Mouse (Mus musculus) forebrain, embryonic 14.5 days (tissue): Measurements from ENCODE around the gene Abcd3. TPM values are rescaled to one million over a fixed set of nuclear protein-coding genes. Genes with fewer than 3 reads are reported as not detected.

Experiments
- ATAC-seq: fragments of 200-750 bp; cut with Nextera tagmentation; 2 replicates; pipeline ENCODE4 v1.8.0; 2017; ENCODE audit warnings: mild to moderate bottlenecking, moderate library complexity
- DNase-seq: peaks from one replicate; pipeline ENCODE4 v3.0.0-alpha.2; 2015; ENCODE audit warnings: low spot score
- H3K27ac ChIP-seq: fragments of 300-500 bp; sonication (generic); 2 replicates; pipeline ENCODE4 v1.5.1; 2014; ENCODE audit warnings: low read depth, mild to moderate bottlenecking, control low read depth, low read length, moderate library complexity
- H3K27me3 ChIP-seq: fragments of 300-500 bp; sonication (generic); replicated peaks from 2 replicates; pipeline ENCODE4 v1.6.1; 2014; ENCODE audit warnings: low read length, control low read depth, mixed read lengths; ENCODE audit not compliant: control insufficient read depth, insufficient read depth
- H3K36me3 ChIP-seq: fragments of 300-500 bp; sonication (generic); 2 replicates; pipeline ENCODE4 v1.6.1; 2014; ENCODE audit warnings: low read length, control low read depth; ENCODE audit not compliant: control insufficient read depth, insufficient read depth
- H3K4me1 ChIP-seq: fragments of 300-500 bp; sonication (generic); 2 replicates; pipeline ENCODE4 v1.6.1; 2014; ENCODE audit warnings: antibody characterized with exemption, low read length, control low read depth; ENCODE audit not compliant: control insufficient read depth, insufficient read depth
- H3K4me2 ChIP-seq: fragments of 300-500 bp; sonication (generic); 2 replicates; pipeline ENCODE4 v1.6.1; 2014; ENCODE audit warnings: mild to moderate bottlenecking, control low read depth, low read length
- H3K4me3 ChIP-seq: fragments of 300-500 bp; sonication (generic); 2 replicates; pipeline ENCODE4 v1.5.1; 2014; ENCODE audit warnings: low read depth, low read length, control low read depth
- H3K9ac ChIP-seq: fragments of 300-500 bp; sonication (generic); 2 replicates; pipeline ENCODE4 v1.6.1; 2014; ENCODE audit warnings: mild to moderate bottlenecking, low read length, control low read depth, moderate library complexity
- H3K9me3 ChIP-seq: fragments of 300-500 bp; sonication (generic); replicated peaks from 2 replicates; pipeline ENCODE4 v1.6.1; 2016; ENCODE audit warnings: low read length, control low read depth, mixed read lengths; ENCODE audit not compliant: control insufficient read depth
- WGBS: fragments of 180-500 bp; shearing (Covaris S2); extraction: QIAGEN DNeasy Blood & Tissue Kit; methylation state at CpG from one replicate; pipeline ENCODE4 v1.1.7; 2014; 5-methylcytosine and 5-hydroxymethylcytosine counted together
- polyA plus RNA-seq: library from polyadenylated mRNA; unstranded; fragments of >200 nt; fragmentation: Nextera tagmentation; extraction: Ambion mirVana; gene quantifications from 2 replicates; pipeline ENCODE4 v1.2.1, GENCODE M21; 2014

The Abcd3 gene
- polyA plus RNA-seq: 63.8 and 73.1 TPM in 2 replicates

DNA sequence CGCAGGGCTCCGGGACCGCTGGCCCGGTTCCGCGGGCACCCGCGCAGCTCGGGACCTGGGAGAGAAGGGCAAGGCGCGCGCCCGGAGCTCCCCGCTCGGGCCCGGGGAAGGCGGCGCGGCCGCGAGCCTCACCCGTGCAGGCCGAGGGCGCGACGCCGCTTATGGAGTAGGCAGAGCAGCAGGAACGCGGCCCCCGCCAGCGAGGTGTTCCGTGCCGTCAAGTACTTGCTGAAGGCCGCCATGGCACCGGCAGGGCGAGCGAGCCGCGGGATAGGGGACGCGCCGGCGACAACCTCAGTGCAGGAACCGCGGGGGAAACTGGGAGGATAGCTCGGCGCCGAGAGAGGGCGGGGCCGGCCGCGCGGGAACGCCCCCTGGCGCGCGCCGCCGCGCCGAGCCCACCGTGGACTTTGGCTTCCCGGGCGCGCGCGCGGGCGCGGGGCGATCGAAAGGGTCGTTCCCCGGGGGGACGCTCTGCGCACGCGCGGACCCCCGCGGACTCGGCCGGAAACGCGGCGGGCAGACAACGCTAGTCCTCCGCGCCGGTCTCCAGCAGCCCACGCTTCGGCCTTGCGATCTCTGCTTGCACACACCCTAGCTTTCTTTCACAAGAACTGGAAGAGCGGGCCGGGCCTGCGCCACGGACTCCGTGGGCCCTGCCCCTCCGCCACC lies at the start of gene Abcd3:
TSS of gene Abcd3 (minus strand) at position 426 of the 672 bp plus-strand sequence.
- Histone ChIP-seq H3K9ac (peak within 1 kb of the TSS; percentile 88), H3K4me2 (peak within 1 kb of the TSS; percentile 73), H3K36me3 (no peaks in the 10 kb centered on the region), H3K27ac (peak within 1 kb of the TSS; percentile 97), H3K4me3 (peak within 1 kb of the TSS; percentile 82), H3K9me3 (no peaks in the 10 kb centered on the region), H3K27me3 (no peaks in the 10 kb centered on the region), H3K4me1 (peaks cover 5% of the 10 kb centered on the region; the same call in 1 of the 2 replicates)
- DNase-seq (peak; percentile 96), ATAC-seq (peak; percentile 93)
- under 1% methylated on average over 78 of the region's 99 CpGs for WGBS

DNA sequence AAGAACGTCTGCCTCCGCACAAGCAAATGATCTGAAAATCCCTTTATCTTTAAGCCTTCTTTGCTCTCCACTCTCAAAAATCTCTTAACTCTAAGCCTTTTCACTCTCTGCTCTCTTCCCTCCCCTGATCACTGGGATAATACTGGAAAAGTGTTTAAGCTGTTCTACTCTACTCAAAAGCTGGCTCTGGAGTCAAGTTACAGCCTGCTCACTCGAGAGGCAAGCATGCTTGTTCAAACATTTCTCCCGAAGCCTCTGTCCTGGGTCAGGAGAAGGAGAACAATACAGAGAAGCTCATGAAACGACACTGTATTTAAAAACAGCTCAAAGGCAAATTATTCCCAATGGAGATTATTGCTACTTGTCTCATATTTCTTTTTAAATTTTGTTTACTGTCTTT lies 44.0 kb upstream of the Abcd3 start:
- Histone ChIP-seq H3K4me2 (no peak overlapping the region), H3K4me3 (no peak overlapping the region), H3K4me1 (no peaks in the 10 kb centered on the region), H3K27me3 (no peaks in the 10 kb centered on the region), H3K27ac (no peak overlapping the region), H3K9me3 (no peaks in the 10 kb centered on the region), H3K9ac (no peak overlapping the region), H3K36me3 (no peaks in the 10 kb centered on the region)
- ATAC-seq (no peak), DNase-seq (no peak)
- WGBS: 23% methylated on average over 5 of the region's 5 CpGs

DNA sequence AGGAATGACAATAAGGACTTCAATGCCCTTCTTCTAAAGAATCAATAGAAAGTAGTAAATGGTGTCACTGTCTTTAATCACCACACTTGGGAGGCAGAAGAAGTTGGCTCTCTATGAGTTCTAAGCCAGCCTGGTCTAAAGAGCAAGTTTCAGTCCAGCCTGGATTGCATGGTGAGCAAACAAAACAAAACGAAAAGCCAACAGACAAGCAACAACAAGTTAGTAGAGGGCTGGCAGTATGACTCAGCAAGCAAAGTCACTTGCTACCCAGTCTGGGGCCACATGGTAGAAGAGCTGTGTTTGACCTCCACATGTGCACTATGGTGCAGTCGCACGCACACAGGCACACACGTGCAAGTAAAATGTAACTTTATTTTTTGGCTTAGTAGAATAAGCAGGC lies 41.0 kb upstream of the Abcd3 start:
- Histone ChIP-seq H3K27me3 (no peaks in the 10 kb centered on the region), H3K9me3 (no peaks in the 10 kb centered on the region), H3K4me2 (no peak overlapping the region), H3K36me3 (no peaks in the 10 kb centered on the region), H3K4me1 (no peaks in the 10 kb centered on the region), H3K4me3 (no peak overlapping the region), H3K9ac (no peak overlapping the region), H3K27ac (no peak overlapping the region)
- ATAC-seq (no peak), DNase-seq (no peak)
- 93% methylated on average over 4 of the region's 4 CpGs for WGBS

DNA sequence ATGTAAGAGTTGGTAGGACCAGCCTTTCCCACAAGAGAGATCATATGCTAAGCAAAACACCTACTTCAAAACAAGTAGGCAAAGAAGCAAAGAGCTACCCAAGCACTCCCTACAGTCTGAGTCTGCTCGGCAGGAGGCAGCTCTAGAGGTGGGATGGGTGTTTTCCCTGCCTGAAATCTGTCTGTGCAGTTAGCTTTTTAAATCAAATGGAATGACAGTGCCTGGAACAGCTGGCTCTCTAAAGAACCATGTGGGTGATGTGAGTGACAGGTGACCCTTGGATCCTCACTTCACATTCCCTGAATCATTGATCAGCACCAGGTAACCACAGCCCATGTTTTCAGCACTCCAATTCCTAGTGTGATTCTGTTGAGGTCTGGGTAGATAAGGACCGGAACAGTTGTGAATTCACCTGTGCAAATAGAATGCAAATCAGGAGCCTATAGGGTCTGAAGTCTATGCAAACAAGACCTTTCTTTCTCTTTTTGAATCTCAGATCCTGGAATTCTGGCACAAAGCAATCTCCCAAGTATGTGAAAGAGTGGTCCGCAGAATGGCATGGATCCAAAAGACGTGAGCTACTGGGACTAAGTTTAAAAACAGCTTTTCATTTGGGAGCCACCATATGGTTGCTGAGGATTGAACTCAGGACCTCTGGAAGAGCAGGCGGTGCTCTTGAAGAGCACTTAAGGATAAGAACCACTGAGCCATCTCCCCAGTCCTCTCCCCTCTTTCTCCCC lies 38.8 kb upstream of the Abcd3 start:
- no peak overlapping the region for H3K4me3 ChIP-seq
- H3K9ac ChIP-seq: no peak overlapping the region
- no peaks in the 10 kb centered on the region for H3K36me3 ChIP-seq
- no peaks in the 10 kb centered on the region for H3K4me1 ChIP-seq
- H3K27me3 ChIP-seq: no peaks in the 10 kb centered on the region
- no peaks in the 10 kb centered on the region for H3K9me3 ChIP-seq
- WGBS: 61% methylated on average over 5 of the region's 5 CpGs
- ATAC-seq (no peak), DNase-seq (no peak)
- no peak overlapping the region for H3K4me2 ChIP-seq
- no peak overlapping the region for H3K27ac ChIP-seq

DNA sequence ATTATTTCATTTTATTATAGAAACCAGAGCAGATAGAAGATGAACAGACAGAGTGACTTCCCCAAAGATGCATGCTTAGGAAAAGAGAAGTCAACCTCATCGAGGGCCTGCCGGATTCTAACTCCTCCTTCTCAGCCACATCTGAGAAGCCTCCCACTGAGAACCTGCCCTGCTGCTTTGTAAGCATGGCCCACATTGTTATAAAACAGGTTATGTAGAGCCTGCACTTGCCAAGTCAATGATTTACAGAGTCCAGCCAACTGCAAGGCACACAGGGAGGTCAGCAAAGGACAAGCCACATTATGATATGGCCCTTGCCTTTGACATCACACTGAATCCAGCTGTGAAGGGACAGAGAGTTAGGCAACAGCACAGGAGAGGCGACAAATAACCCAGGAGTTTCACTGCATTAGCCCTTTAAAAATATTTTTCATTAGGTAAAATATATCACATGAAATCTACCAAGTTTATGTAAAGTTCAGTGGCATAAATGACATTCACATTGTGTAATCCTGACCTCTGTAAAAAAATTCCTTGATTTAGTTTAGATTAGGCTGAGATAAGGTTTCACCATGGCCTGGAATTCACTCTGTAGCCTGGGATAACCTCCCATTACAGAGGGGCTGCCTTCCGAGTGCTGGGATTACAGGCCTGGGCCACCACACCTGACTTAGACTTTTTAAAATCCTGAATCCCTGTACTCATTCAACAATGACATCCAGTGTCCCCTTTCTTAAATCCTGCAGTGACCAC lies 37.1 kb upstream of the Abcd3 start:
- WGBS: 48% methylated on average over 4 of the region's 4 CpGs
- ATAC-seq (no peak), DNase-seq (no peak)
- Histone ChIP-seq H3K9ac (no peak overlapping the region), H3K4me2 (no peak overlapping the region), H3K4me1 (no peaks in the 10 kb centered on the region), H3K36me3 (no peaks in the 10 kb centered on the region), H3K4me3 (no peak overlapping the region), H3K27ac (no peak overlapping the region), H3K9me3 (no peaks in the 10 kb centered on the region), H3K27me3 (no peaks in the 10 kb centered on the region)

DNA sequence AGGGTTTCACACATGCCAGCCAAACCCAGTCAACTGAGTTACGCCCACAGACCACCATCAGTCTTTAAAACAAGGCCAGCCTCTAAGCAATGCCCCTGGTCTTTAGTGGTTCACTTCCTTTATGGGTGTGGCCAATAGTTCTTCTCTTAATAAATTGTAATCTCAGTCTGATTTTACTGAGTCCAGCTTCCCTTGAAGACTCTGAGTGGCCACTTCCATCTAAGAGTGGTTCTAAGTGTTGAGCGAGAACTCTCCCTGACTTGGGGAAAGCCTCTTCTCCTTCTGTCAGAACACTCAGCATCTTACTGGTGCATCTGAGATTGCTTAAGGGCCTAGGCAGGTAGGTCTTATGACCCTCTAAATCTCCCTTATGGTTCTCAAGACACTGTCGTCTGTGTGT lies 35.9 kb upstream of the Abcd3 start:
- WGBS: 91% methylated on average over 3 of the region's 3 CpGs
- no peaks in the 10 kb centered on the region for H3K27me3 ChIP-seq
- H3K27ac ChIP-seq: no peak overlapping the region
- no peaks in the 10 kb centered on the region for H3K4me1 ChIP-seq
- ATAC-seq: no peak
- H3K9me3 ChIP-seq: no peaks in the 10 kb centered on the region
- H3K4me3 ChIP-seq: no peak overlapping the region
- H3K9ac ChIP-seq: no peak overlapping the region
- no peaks in the 10 kb centered on the region for H3K36me3 ChIP-seq
- no peak overlapping the region for H3K4me2 ChIP-seq
- no peak for DNase-seq

DNA sequence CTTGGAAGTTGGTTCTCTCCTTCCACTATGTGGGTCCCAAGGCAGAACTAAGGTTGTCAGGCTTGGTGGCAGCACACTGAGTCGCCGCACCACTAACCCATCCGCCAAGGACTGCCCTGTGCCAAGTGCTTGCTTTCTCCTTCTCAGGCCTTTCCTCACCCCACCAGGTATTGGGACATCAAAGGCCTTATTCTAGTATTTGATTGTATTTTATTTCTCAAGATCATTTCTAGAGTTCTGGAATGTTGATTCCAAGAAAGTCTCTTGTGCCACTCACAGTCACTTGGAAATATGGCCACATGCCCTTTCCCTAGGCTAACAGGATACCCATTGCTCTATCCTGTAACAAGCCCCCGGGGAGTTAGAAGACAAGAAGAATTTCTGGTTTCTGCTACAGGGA lies 35.3 kb upstream of the Abcd3 start:
- Histone ChIP-seq H3K4me1 (no peaks in the 10 kb centered on the region), H3K4me2 (no peak overlapping the region), H3K9ac (no peak overlapping the region), H3K9me3 (no peaks in the 10 kb centered on the region), H3K27me3 (no peaks in the 10 kb centered on the region), H3K36me3 (no peaks in the 10 kb centered on the region), H3K4me3 (no peak overlapping the region), H3K27ac (no peak overlapping the region)
- DNase-seq: no peak
- ATAC-seq: no peak
- WGBS: 98% methylated on average over 4 of the region's 4 CpGs

DNA sequence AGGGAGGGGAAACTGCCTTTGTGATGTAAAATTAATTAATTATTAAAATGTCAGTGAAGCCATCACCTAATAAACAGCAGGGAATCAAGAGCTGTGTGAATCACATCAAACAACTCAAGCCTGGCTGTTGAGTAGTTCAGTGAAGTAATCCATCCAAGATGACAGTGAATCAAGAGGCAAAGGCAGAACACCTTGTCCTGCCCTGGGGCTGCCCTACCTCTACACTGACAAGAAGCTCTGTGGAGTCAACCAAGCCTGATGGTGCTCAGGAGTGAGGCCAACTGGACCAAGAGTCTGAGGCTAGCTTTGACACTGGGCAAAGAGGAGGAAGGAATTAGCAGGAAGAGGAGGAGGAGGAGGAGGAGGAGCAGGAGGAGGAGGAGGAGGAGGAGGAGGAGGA lies 32.2 kb upstream of the Abcd3 start:
- no peak overlapping the region for H3K4me2 ChIP-seq

DNA sequence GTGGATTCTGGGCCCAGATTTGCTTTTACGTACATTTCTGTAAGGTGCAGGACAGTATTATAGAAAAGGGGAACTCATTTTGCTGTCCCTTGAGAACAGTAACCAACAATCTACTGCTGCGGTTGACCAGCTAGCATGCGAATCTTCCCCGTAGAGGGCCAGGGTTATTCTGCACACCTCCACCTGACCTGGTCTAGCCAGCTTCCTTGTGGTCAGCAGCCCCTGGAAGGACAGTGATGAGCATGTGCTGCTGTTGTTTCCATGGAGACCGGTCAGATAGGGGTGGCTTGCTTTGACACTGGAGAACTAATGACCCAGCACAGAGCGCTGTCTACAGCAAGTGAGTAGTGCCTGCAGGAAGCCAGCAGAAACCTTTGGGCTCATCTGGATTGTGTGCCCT lies 29.6 kb upstream of the Abcd3 start:
- H3K4me3 ChIP-seq: no peak overlapping the region
- DNase-seq (no peak), ATAC-seq (no peak)
- H3K9me3 ChIP-seq: no peaks in the 10 kb centered on the region
- H3K27ac ChIP-seq: no peak overlapping the region
- H3K36me3 ChIP-seq: no peaks in the 10 kb centered on the region
- no peaks in the 10 kb centered on the region for H3K4me1 ChIP-seq
- no peak overlapping the region for H3K9ac ChIP-seq
- no peak overlapping the region for H3K4me2 ChIP-seq
- H3K27me3 ChIP-seq: no peaks in the 10 kb centered on the region
- WGBS: 95% methylated on average over 6 of the region's 6 CpGs

More for the DNA sequence above, 32.2 kb upstream of the Abcd3 start:
- Histone ChIP-seq H3K27ac (no peak overlapping the region), H3K9ac (no peak overlapping the region), H3K9me3 (no peaks in the 10 kb centered on the region), H3K27me3 (no peaks in the 10 kb centered on the region), H3K36me3 (no peaks in the 10 kb centered on the region), H3K4me3 (no peak overlapping the region), H3K4me1 (no peaks in the 10 kb centered on the region)
- DNase-seq (no peak), ATAC-seq (no peak)
